Mouse (Mus musculus): ENCODE measurements around the gene Mmp9. TPM values are rescaled to one million over a fixed set of nuclear protein-coding genes. Genes with fewer than 3 reads are reported as not detected.

Gene Mmp9
- total RNA-seq, 2 experiments from 2014 or later: 1.4 TPM

DNA sequence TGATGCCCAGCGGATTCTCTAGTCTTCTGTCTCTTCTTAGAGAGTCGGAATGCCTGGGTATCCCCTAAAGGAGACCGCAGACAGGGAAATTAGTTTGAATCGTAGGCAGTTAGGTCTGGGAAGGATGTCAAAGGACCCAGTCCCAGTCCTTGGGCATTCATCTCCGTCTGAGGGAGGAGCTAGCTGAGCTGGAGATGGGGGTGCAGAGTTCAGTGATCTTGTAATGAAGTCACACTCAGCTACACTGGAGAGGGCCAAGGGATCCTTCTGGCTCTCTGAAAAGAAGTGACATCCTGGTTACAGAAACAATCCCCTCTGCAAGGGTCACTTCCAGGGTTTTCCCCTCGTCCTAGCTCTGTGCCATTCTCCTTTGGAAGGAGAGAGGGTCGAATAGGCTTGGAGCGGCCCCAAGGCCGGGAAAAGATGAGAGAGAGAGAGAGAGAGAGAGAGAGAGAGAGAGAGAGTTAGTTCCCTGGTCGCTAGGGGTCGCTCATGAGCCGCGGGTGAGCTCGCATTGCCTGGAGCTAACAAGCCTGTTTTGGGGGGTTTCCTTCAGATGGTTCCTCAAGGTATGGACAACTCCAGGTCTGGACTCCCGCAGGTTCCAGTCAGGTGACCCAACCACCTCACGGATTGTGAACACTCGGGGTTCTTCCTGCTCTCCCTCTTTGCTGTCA, 21.1 kb downstream of the Mmp9 start:
- Histone ChIP-seq H3K27ac (peak overlapping the region; percentile 64), H3K4me3 (peak overlapping the region; percentile 57)
- DNase-seq (ENCODE audit: extremely low spot score in 1 of 2, low spot score in 2 of 2): peak; percentile 76 to 81
- TF ChIP-seq CTCF (IDR thresholded peaks at IDR 0.05): peak; percentile 81
- intact Hi-C loops (cut with DNase I): loop anchor here (2.0 to 10.0 kb wide), 3 partner anchors 71 to 393 kb away; no protein-coding TSS in a partner anchor

DNA sequence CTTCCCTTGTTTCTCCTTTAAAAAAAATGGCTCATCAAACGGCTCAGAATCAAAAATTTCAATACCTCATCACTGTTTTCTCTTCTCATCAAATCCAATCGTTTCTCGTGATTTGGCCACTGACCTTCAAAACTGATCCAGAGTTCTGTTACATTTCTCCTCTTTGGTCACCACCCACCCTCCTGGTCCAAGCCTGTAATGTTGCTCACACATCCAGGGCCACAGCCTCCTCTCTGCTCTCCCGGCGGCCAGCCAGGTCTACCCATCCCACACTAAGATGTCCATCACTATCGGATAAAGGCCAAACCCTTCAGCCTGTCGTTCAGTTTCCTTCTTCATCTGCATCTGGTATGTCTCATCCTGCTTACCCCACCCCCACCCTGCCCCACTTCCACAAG, 21.6 kb downstream of the Mmp9 start:
- TF ChIP-seq CTCF (IDR thresholded peaks at IDR 0.05): no peak
- Histone ChIP-seq H3K4me3 (no peak overlapping the region), H3K27ac (peak overlapping the region; percentile 63)
- no peak for DNase-seq (ENCODE audit: extremely low spot score in 1 of 2, low spot score in 2 of 2)
- intact Hi-C loops (cut with DNase I): loop anchor here (10.0 kb wide), 1 partner anchor 393 kb away; no protein-coding TSS in a partner anchor

DNA sequence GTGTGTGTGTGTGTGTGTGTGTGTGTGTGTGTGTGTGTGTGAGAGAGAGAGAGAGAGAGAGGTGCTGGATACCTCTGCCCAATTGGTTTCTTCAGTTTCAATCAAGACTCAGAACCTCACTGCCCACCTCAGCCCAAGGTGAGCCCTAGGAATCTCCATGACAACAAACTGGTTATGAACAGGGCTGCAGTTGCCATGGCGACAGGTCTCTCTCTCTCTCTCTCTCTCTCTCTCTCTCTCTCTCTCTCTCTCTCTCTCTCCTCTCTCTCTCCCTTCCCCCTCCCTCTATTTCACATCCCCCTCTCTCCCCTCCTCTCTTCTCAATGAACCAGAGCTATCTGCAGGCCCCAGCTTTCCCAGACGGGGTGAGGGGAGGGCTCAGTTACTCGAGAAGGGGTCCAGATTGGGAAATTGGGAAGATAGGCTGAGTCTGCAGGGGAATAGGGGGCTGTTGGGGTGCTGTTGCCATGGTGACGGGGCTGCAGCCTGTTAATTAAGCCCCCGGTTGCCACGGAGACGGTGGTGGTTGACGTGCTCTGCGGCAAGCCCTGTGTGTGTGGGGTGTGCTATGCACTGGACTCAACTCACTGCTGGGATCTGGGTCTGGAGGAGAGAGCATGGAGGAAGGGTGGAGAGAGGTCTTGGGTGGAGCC, 23.8 kb downstream of the Mmp9 start:
- peak; percentile 53 to 59 for DNase-seq (ENCODE audit: extremely low spot score in 1 of 2, low spot score in 2 of 2)
- intact Hi-C loops (cut with DNase I): loop anchor here (10.0 kb wide), 1 partner anchor 390 kb away; no protein-coding TSS in a partner anchor

DNA sequence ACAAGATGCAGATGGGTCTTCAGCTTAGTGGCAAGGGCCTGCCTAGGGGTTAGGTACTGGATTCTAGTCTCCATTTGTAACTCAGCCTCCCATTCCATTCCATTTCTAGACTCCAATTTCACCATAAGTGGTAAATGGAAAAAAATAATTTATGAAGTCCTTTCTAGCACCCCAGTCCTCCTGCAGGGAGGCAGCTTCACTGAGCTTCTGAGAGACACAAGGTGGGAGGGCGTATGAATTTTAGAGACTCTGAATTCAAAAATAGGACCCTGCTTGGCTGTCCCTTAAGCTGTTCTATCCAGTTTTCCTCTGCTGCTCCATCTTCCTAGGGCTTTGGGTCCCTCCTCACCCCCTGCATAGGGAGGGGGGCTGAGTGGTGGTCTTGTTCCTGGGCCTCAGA, 24.4 kb downstream of the Mmp9 start:
- Histone ChIP-seq H3K27ac (peak overlapping the region; percentile 77), H3K4me3 (no peak overlapping the region)
- no peak for DNase-seq (ENCODE audit: extremely low spot score in 1 of 2, low spot score in 2 of 2)
- intact Hi-C loops (cut with DNase I): loop anchor here (5.0 to 10.0 kb wide), 2 partner anchors 322 to 390 kb away; partner anchors contain the start of gene Slc35c2
- no peak for TF ChIP-seq CTCF (IDR thresholded peaks at IDR 0.05)

More for the DNA sequence above, 23.8 kb downstream of the Mmp9 start:
- Histone ChIP-seq H3K27ac (peak overlapping the region; percentile 77), H3K4me3 (no peak overlapping the region)
- no peak for TF ChIP-seq CTCF (IDR thresholded peaks at IDR 0.05)

DNA sequence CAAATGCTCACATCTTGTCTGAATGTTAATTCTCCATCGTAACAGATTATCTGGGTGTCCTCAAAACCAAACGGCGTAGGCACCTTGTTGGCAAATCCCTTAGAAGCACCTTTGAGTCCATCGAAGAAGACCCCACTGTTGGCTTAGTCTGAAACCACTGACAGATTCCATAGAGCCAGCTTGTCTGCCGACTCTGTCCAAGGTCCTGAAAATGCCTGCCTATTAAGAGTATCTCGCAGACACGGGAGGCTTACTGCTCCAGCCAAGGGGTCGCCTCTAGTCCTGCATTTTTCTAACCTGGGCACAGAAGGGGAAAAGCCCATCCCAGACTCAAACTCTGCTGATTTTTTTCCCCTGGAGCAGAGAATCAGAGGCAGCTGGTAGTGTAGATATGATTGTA, 25.8 kb downstream of the Mmp9 start:
- Histone ChIP-seq H3K4me3 (no peak overlapping the region), H3K27ac (no peak overlapping the region; the same call in 1 of the 2 replicates)
- intact Hi-C loops (cut with DNase I): loop anchor here (5.0 to 10.0 kb wide), 2 partner anchors 321 to 388 kb away; partner anchors contain the start of gene Slc35c2
- no peak for TF ChIP-seq CTCF (IDR thresholded peaks at IDR 0.05)
- no peak for DNase-seq (ENCODE audit: extremely low spot score in 1 of 2, low spot score in 2 of 2)

DNA sequence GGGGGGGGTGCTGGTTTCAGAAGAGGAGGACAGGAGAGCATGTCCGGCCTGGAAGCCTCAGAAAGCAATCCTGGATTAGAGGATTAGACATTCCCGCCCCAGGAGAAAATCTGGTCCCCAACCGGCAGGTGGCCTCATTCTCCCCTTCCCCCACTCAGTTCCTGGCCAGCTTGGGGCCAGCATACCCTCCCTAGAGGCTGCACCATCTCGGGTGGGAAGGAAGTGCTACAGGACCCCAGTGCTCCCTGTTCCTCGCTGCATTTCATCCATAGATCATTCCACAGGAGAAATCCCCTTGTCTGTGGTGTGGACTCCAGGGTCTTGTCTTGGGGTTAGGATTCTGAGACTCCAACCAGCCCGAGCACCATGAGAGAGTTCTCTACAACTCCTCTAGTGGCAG, 26.6 kb downstream of the Mmp9 start:
- peak; percentile 38 for TF ChIP-seq CTCF (IDR thresholded peaks at IDR 0.05)
- intact Hi-C loops (cut with DNase I): loop anchor here (5.0 to 10.0 kb wide), 2 partner anchors 320 to 388 kb away; partner anchors contain the start of gene Slc35c2
- DNase-seq (ENCODE audit: extremely low spot score in 1 of 2, low spot score in 2 of 2): no peak
- H3K27ac ChIP-seq: peak overlapping the region; percentile 98
- H3K4me3 ChIP-seq: peak overlapping the region; percentile 64

DNA sequence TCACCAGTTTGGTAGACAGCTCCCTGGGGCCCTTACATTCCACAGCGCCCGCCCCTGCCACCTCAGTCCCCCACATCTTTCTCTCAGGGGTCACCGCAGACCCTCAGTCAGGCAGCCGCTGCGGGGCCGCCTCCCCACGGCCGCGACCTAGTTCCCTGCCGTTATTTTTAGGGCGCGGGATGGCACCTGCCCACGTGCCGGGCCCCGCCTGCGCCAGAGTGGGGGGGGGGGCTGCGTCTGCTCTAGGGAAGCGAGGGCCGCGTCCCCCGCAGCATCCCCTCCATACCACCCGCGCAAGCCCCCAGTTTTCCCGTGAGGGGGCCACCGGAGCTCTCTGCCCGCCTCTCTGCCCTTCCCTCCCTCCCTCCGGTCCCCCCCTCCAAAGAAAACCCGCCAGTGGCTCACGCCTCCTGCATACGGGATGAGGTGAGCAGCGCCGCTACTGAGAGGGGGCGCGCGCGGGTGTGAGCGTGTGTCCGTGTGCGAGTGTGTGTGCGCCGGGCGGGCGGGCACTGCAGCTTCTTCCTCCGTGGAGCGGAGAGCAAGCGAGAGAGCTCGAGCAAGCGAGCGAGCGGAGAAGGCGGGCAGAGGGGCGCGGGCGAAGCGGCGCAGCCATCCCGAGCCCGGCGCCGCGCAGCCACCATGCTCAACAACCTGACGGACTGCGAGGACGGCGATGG, 27.3 kb downstream of the Mmp9 start:
- DNase-seq (ENCODE audit: extremely low spot score in 1 of 2, low spot score in 2 of 2): peak; percentile 81 to 84
- intact Hi-C loops (cut with DNase I): loop anchor here (2.0 to 10.0 kb wide), 4 partner anchors 27 to 387 kb away; partner anchors contain the start of gene Slc35c2
- H3K4me3 ChIP-seq: peak overlapping the region; percentile 64
- no peak for TF ChIP-seq CTCF (IDR thresholded peaks at IDR 0.05)
- H3K27ac ChIP-seq: peak overlapping the region; percentile 98

DNA sequence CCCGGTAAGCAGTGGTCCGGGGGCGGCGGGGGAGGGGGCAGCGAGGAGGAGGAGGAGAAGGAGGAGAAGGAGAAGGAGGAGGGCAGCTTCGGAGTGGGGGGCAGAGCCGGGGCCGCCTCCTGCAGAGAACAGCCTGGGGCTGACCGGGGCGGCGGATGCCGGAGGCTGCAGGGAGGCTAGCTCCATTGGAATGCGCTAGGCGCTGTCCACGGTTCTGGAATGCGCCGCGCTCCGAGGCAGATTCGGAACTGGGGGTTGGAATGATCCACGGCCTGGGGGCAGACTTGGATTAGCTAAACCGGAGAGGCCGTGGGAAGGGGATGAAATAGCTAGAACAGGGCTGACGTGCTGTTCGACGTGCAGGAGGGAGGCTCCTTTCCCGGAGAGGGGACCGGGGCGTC, 27.9 kb downstream of the Mmp9 start:
- no peak for TF ChIP-seq CTCF (IDR thresholded peaks at IDR 0.05)
- Histone ChIP-seq H3K4me3 (peak overlapping the region; percentile 64), H3K27ac (peak overlapping the region; percentile 98)
- peak; percentile 55 to 63 for DNase-seq (ENCODE audit: extremely low spot score in 1 of 2, low spot score in 2 of 2)
- intact Hi-C loops (cut with DNase I): loop anchor here (2.0 to 10.0 kb wide), 4 partner anchors 26 to 386 kb away; partner anchors contain the start of gene Slc35c2

DNA sequence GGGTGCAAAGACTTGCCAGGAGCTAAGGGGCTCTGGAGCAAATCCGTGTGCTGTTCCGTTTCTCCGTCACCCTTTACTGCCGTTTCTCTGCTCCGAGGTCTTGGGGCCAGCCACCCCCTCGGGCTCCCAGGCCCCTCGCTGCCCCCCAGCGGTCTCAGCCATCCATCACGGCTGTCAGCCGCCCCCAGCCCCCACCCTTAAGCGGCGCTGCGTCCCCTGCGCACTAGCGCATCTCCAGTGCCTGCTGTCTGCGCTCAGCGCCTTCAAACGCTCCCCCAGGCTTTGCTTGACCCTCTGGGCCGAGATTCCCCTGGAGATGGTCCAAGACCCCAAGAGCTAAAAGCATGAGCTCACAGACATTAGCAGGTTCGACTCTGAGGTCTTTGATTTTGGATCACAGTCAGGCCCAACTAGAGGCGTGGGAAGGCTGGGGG, 28.8 kb downstream of the Mmp9 start:
- H3K27ac ChIP-seq: peak overlapping the region; percentile 98
- DNase-seq (ENCODE audit: extremely low spot score in 1 of 2, low spot score in 2 of 2): peak; percentile 60 to 63
- intact Hi-C loops (cut with DNase I): loop anchor here (2.0 to 10.0 kb wide), 4 partner anchors 25 to 385 kb away; partner anchors contain the start of gene Slc35c2
- peak overlapping the region; percentile 64 for H3K4me3 ChIP-seq
- TF ChIP-seq CTCF (IDR thresholded peaks at IDR 0.05): peak; percentile 11; the same call in 1 of the 2 replicates

DNA sequence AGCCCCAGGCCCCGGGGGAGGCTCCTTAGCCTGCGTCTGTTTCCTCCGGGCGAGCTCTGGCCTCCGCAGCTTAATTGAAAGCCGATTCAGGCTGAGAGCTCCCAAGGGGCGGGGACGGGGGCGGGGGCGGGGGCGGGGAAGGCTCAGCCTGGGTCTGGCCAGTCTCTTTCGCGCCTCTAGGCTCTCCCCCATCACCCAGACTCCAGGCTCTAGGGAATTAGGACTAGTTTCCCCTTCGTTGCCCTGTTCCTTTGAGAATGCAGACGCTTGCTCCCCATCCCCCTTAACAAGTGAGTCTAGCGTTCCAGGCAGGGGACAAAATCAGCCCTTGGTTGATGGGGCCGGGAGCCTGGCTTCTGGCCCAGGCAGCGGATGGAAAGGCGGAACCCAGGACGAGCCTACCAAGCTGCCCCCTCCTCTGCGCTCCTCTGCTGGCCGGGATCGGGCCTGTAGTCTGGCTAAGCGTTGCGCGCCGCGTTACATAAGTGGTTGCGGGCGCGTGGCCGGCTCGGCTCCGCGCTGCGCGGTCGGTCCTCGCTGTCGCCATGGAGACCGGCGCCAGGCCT, 30.1 kb downstream of the Mmp9 start:
- intact Hi-C loops (cut with DNase I): no loop called here
- Histone ChIP-seq H3K27ac (peak overlapping the region; percentile 98), H3K4me3 (peak overlapping the region; percentile 64)
- DNase-seq (ENCODE audit: extremely low spot score in 1 of 2, low spot score in 2 of 2): peak; percentile 78 to 80
- TF ChIP-seq CTCF (IDR thresholded peaks at IDR 0.05): no peak

DNA sequence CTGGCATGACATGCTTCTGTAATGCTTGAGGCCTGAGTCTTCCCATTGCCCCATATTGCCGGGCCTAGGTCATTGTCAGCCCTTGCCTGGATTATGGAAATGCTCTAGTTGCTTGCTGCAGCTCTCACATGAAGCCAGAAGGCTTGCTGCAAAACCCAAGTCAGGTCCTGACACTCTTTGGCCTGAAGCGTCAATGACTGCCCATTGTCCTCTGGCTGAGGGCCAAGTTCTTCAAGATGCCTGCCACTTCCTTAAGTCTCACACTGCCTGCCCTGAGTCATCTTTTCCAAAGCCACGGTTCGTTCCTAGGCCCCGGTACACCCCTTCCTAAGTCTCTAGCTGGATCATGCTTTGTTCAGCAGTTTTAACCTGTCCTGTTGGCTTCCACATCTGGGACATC, 32.1 kb downstream of the Mmp9 start:
- intact Hi-C loops (cut with DNase I): no loop called here
- no peak for DNase-seq (ENCODE audit: extremely low spot score in 1 of 2, low spot score in 2 of 2)
- no peak overlapping the region for H3K27ac ChIP-seq
- no peak overlapping the region for H3K4me3 ChIP-seq
- TF ChIP-seq CTCF (IDR thresholded peaks at IDR 0.05): no peak
